ENCODE assay signal across 7 mouse cellular contexts in genomic region chr4:133379861-133380260, GRCm38 (mm10). TPM values are rescaled to one million over a fixed set of nuclear protein-coding genes. Genes with fewer than 3 reads are reported as not detected.
DNase-seq lines count a peak whose midpoint lies in the region; ATAC-seq and TF ChIP-seq lines count a peak whose summit lies in the region.

No protein-coding gene starts in this region.

- no peak for DNase-seq in lung, embryonic 14.5 days
- DNase-seq in lung, postnatal 4 days = no peak
- DNase-seq in thymus, adult 2 months = no peak
- no peak for DNase-seq in midbrain, postnatal 0 days (ENCODE audit: low spot score)

- H3K4me1 ChIP-seq in lung, embryonic 14.5 days (ENCODE audit: insufficient read depth) = peaks cover 31% of the 10 kb centered on the region
- H3K4me1 ChIP-seq in embryonic facial prominence, embryonic 12.5 days = peaks cover 49% of the 10 kb centered on the region
- peaks cover 47% of the 10 kb centered on the region for H3K4me1 ChIP-seq in intestine, embryonic 15.5 days (replicated peaks)
- H3K4me1 ChIP-seq in olfactory bulb, adult 2 months (ENCODE audit: control insufficient read depth, insufficient read depth, low read length) = peaks cover 49% of the 10 kb centered on the region
- H3K4me1 ChIP-seq in thymus, adult 2 months (replicated peaks; ENCODE audit: control insufficient read depth, insufficient read depth, low read length) = peaks cover 29% of the 10 kb centered on the region
- peaks cover 11% of the 10 kb centered on the region; the same call in 1 of the 2 replicates for H3K4me1 ChIP-seq in midbrain, postnatal 0 days (ENCODE audit: insufficient read depth, low read length)

- H3K4me3 ChIP-seq in lung, embryonic 14.5 days (ENCODE audit: low read depth, low read length) = no peak overlapping the region
- no peak overlapping the region for H3K4me3 ChIP-seq in embryonic facial prominence, embryonic 12.5 days
- H3K4me3 ChIP-seq in intestine, embryonic 15.5 days (replicated peaks) = no peak overlapping the region
- H3K4me3 ChIP-seq in olfactory bulb, adult 2 months (ENCODE audit: insufficient read depth, low read depth, low read length) = no peak overlapping the region
- no peak overlapping the region for H3K4me3 ChIP-seq in thymus, adult 2 months (ENCODE audit: control insufficient read depth, insufficient read depth, low read length)
- no peak overlapping the region for H3K4me3 ChIP-seq in midbrain, postnatal 0 days (ENCODE audit: low read depth, low read length)

- H3K4me2 ChIP-seq in lung, embryonic 14.5 days = no peak overlapping the region
- H3K4me2 ChIP-seq in embryonic facial prominence, embryonic 12.5 days (replicated peaks) = no peak overlapping the region
- H3K4me2 ChIP-seq in intestine, embryonic 15.5 days (replicated peaks) = no peak overlapping the region
- no peak overlapping the region for H3K4me2 ChIP-seq in midbrain, postnatal 0 days (ENCODE audit: low read depth, low read length, poor library complexity, severe bottlenecking)

- TF ChIP-seq POLR2A in olfactory bulb, adult 2 months (IDR thresholded peaks at IDR 0.05; ENCODE audit: insufficient read depth, low read depth, low read length) = no peak
- TF ChIP-seq POLR2A in thymus, adult 2 months (IDR thresholded peaks at IDR 0.05; ENCODE audit: control insufficient read depth, extremely low read depth, insufficient read depth, low read length, poor library complexity) = no peak

- 48% methylated on average over 3 of the region's 3 CpGs for WGBS in lung, embryonic 14.5 days
- 69% methylated on average over 3 of the region's 3 CpGs for WGBS in embryonic facial prominence, embryonic 12.5 days
- 49% methylated on average over 3 of the region's 3 CpGs for WGBS in intestine, embryonic 15.5 days
- 56% methylated on average over 3 of the region's 3 CpGs for WGBS in olfactory bulb, adult 2 months
- 96% methylated on average over 3 of the region's 3 CpGs for WGBS in thymus, adult 2 months
- 80% methylated on average over 3 of the region's 3 CpGs for WGBS in midbrain, postnatal 0 days

- no peaks in the 10 kb centered on the region for H3K9me3 ChIP-seq in lung, embryonic 14.5 days (ENCODE audit: low read depth, low read length)
- no peaks in the 10 kb centered on the region for H3K9me3 ChIP-seq in embryonic facial prominence, embryonic 12.5 days
- H3K9me3 ChIP-seq in intestine, embryonic 15.5 days = no peaks in the 10 kb centered on the region
- no peaks in the 10 kb centered on the region for H3K9me3 ChIP-seq in midbrain, postnatal 0 days (ENCODE audit: low read length)

- no peak for TF ChIP-seq CTCF in lung, embryonic 14.5 days (IDR thresholded peaks at IDR 0.05; ENCODE audit: low read depth)
- no peak for TF ChIP-seq CTCF in olfactory bulb, adult 2 months (IDR thresholded peaks at IDR 0.05; ENCODE audit: insufficient read depth, low read depth, low read length)
- no peak for TF ChIP-seq CTCF in thymus, adult 2 months (IDR thresholded peaks at IDR 0.05; ENCODE audit: borderline replicate concordance, control insufficient read depth, extremely low read depth, insufficient read depth, low read length, poor library complexity)
- TF ChIP-seq CTCF in midbrain, postnatal 0 days (IDR thresholded peaks at IDR 0.05) = no peak

- no peaks in the 10 kb centered on the region for H3K27me3 ChIP-seq in lung, embryonic 14.5 days (ENCODE audit: insufficient read depth, low read length)
- H3K27me3 ChIP-seq in embryonic facial prominence, embryonic 12.5 days = no peaks in the 10 kb centered on the region
- H3K27me3 ChIP-seq in intestine, embryonic 15.5 days (replicated peaks) = no peaks in the 10 kb centered on the region
- H3K27me3 ChIP-seq in thymus, adult 2 months (ENCODE audit: control insufficient read depth, insufficient read depth, low read length) = no peaks in the 10 kb centered on the region
- H3K27me3 ChIP-seq in midbrain, postnatal 0 days (ENCODE audit: insufficient read depth, low read length) = no peaks in the 10 kb centered on the region

- H3K27ac ChIP-seq in lung, embryonic 14.5 days (ENCODE audit: low read depth) = peak overlapping the region; percentile 48; the same call in 1 of the 2 replicates
- H3K27ac ChIP-seq in embryonic facial prominence, embryonic 12.5 days = peak overlapping the region; percentile 37; the same call in 1 of the 2 replicates
- peak overlapping the region; percentile 61 for H3K27ac ChIP-seq in intestine, embryonic 15.5 days
- H3K27ac ChIP-seq in olfactory bulb, adult 2 months (ENCODE audit: insufficient read depth, low read depth, low read length) = peak overlapping the region; percentile 69
- H3K27ac ChIP-seq in thymus, adult 2 months (ENCODE audit: control insufficient read depth, insufficient read depth, low read length) = no peak overlapping the region
- H3K27ac ChIP-seq in midbrain, postnatal 0 days (ENCODE audit: low read depth, low read length) = no peak overlapping the region

- ATAC-seq in lung, embryonic 14.5 days (ENCODE audit: insufficient read depth) = no peak
- no peak for ATAC-seq in embryonic facial prominence, embryonic 12.5 days (ENCODE audit: insufficient number of reproducible peaks, insufficient read depth, low FRiP score, low TSS enrichment)
- no peak for ATAC-seq in intestine, embryonic 15.5 days
- no peak for ATAC-seq in midbrain, postnatal 0 days (ENCODE audit: low FRiP score)

- peaks cover 1% of the 10 kb centered on the region; the same call in 1 of the 2 replicates for H3K36me3 ChIP-seq in lung, embryonic 14.5 days (ENCODE audit: insufficient read depth)
- peaks cover 5% of the 10 kb centered on the region for H3K36me3 ChIP-seq in embryonic facial prominence, embryonic 12.5 days
- H3K36me3 ChIP-seq in intestine, embryonic 15.5 days = no peaks in the 10 kb centered on the region; the same call in 1 of the 2 replicates
- H3K36me3 ChIP-seq in thymus, adult 2 months (ENCODE audit: control insufficient read depth, insufficient read depth, low read length) = no peaks in the 10 kb centered on the region
- H3K36me3 ChIP-seq in midbrain, postnatal 0 days (ENCODE audit: insufficient read depth, low read length) = no peaks in the 10 kb centered on the region

- H3K9ac ChIP-seq in lung, embryonic 14.5 days = 0 out of 2 replicates have a peak overlapping the region, but pooled peaks have one; percentile 25
- no peak overlapping the region for H3K9ac ChIP-seq in embryonic facial prominence, embryonic 12.5 days
- H3K9ac ChIP-seq in intestine, embryonic 15.5 days = no peak overlapping the region
- H3K9ac ChIP-seq in midbrain, postnatal 0 days (replicated peaks; ENCODE audit: low read length, poor library complexity, severe bottlenecking) = no peak overlapping the region

RNA-seq across cellular contexts. Expression of gene Slc9a1, which starts 10.4 kb away (rescaled TPM):
- polyA plus RNA-seq in lung, embryonic 14.5 days (2014; fragmentation: Nextera tagmentation; extraction: Ambion mirVana) = 8.7 and 9.7 TPM in 2 replicates
- polyA plus RNA-seq in embryonic facial prominence, embryonic 12.5 days (2016; fragmentation: Nextera tagmentation; extraction: Ambion mirVana) = 7.6 and 7.9 TPM in 2 replicates
- 8.5 and 9.3 TPM in 2 replicates for polyA plus RNA-seq in intestine, embryonic 15.5 days (2015; fragmentation: Nextera tagmentation; extraction: Ambion mirVana)
- polyA plus RNA-seq in olfactory bulb, adult 2 months (2012; ENCODE audit: insufficient read depth, insufficient read length, low replicate concordance, missing spikeins) = not detected in 2 replicates
- 77.9 and 89.8 TPM in 2 replicates for polyA plus RNA-seq in thymus, adult 2 months (2012; rRNA removed)
- 29.5 and 34.9 TPM in 2 replicates for total RNA-seq in midbrain, postnatal 0 days (2014; rRNA removed)
- 11.8 and 12.8 TPM in 2 replicates for polyA plus RNA-seq in midbrain, postnatal 0 days (2015; fragmentation: Nextera tagmentation; extraction: Ambion mirVana)

RNA-seq across cellular contexts. Expression of gene Wdtc1, which starts 26.6 kb away (rescaled TPM):
- 13.8 and 15.3 TPM in 2 replicates for polyA plus RNA-seq in lung, embryonic 14.5 days (2014; fragmentation: Nextera tagmentation; extraction: Ambion mirVana)
- 17.0 and 18.7 TPM in 2 replicates for polyA plus RNA-seq in embryonic facial prominence, embryonic 12.5 days (2016; fragmentation: Nextera tagmentation; extraction: Ambion mirVana)
- 13.9 and 17.0 TPM in 2 replicates for polyA plus RNA-seq in intestine, embryonic 15.5 days (2015; fragmentation: Nextera tagmentation; extraction: Ambion mirVana)
- 113 TPM in 1 of 2 replicates, not detected in the other for polyA plus RNA-seq in olfactory bulb, adult 2 months (2012; ENCODE audit: insufficient read depth, insufficient read length, low replicate concordance, missing spikeins)
- 107 and 124 TPM in 2 replicates for polyA plus RNA-seq in thymus, adult 2 months (2012; rRNA removed)
- 43.0 and 54.8 TPM in 2 replicates for total RNA-seq in midbrain, postnatal 0 days (2014; rRNA removed)
- polyA plus RNA-seq in midbrain, postnatal 0 days (2015; fragmentation: Nextera tagmentation; extraction: Ambion mirVana) = 14.4 and 15.6 TPM in 2 replicates

Comparison
In these comparisons a context has a peak if more than half of its experiments do, and no peak if none do; other contexts are left out.
1. H3K27ac ChIP-seq: peak in lung, embryonic 14.5 days (single experiment), embryonic facial prominence, embryonic 12.5 days (single experiment), intestine, embryonic 15.5 days (single experiment) and olfactory bulb, adult 2 months (single experiment); none in thymus, adult 2 months (single experiment) and midbrain, postnatal 0 days (single experiment).